Mouse (Mus musculus) G1E (cell line): ENCODE results near the gene Tbc1d25. TPM values are rescaled to one million over a fixed set of nuclear protein-coding genes. Genes with fewer than 3 reads are reported as not detected.
A peak's percentile ranks its signal among the peaks of the same experiment; 100 is the strongest.

Source experiments
- ATAC-seq: 2 replicates; pipeline ENCODE4 v1.8.0; 2016; ENCODE audit warnings: mild to moderate bottlenecking; ENCODE audit not compliant: insufficient number of reproducible peaks, poor library complexity, low FRiP score, severe bottlenecking; ENCODE audit errors: extremely low read depth
- DNase-seq: peaks from one replicate; pipeline ENCODE4 v3.0.0; 2012; ENCODE audit warnings: low spot score
- H3K27me3 ChIP-seq: 2 replicates; pipeline ENCODE4 v1.6.1; 2012; ENCODE audit warnings: mild to moderate bottlenecking, low read length, inconsistent platforms; ENCODE audit not compliant: insufficient read depth
- H3K36me3 ChIP-seq: replicated peaks from 2 replicates; pipeline ENCODE3; 2012; ENCODE audit warnings: mild to moderate bottlenecking, inconsistent platforms
- H3K4me1 ChIP-seq: 2 replicates; pipeline ENCODE4 v1.6.1; 2012; ENCODE audit warnings: low read depth, low read length, inconsistent platforms, mixed read lengths; ENCODE audit not compliant: insufficient read depth
- H3K4me3 ChIP-seq: 2 replicates; pipeline ENCODE4 v1.5.1; 2012; ENCODE audit warnings: low read depth, mild to moderate bottlenecking, inconsistent platforms, low read length, moderate library complexity, mixed read lengths
- H3K9me3 ChIP-seq: replicated peaks from 2 replicates; pipeline ENCODE4 v1.6.1; 2012; ENCODE audit warnings: inconsistent platforms
- CTCF ChIP-seq: IDR thresholded peaks from 2 replicates; pipeline ENCODE4 v1.5.1; 2012; ENCODE audit warnings: low read depth, low read length, inconsistent platforms, mixed read lengths
- GATA1 ChIP-seq: IDR thresholded peaks from 2 replicates; pipeline ENCODE4 v1.6.1; 2012; ENCODE audit warnings: borderline replicate concordance, low read length, inconsistent platforms, mixed read lengths
- GATA2 ChIP-seq: IDR thresholded peaks from 2 replicates; pipeline ENCODE4 v1.6.1; 2012; ENCODE audit warnings: low read depth, low read length, inconsistent platforms, borderline replicate concordance
- POLR2AphosphoS5 ChIP-seq: IDR thresholded peaks from 2 replicates; pipeline ENCODE4 v1.6.1; 2012; ENCODE audit warnings: low read depth, low read length, inconsistent platforms; ENCODE audit not compliant: insufficient replicate concordance
- TAL1 ChIP-seq: conservative IDR thresholded peaks from 2 replicates; pipeline ENCODE4 v1.6.1; 2012; ENCODE audit warnings: low read depth, low read length, inconsistent platforms, mixed read lengths
- polyA plus RNA-seq: library from polyadenylated mRNA; stranded (reverse); fragments of >175 nt; gene quantifications from 2 replicates; pipeline ENCODE4 v1.2.3, GENCODE M21; 2012
- total RNA-seq, 2 experiments: library from RNA; stranded (forward) in 1 of 2; stranded (reverse) in 1 of 2; fragments of 200-1000 nt in 1 of 2; fragments of >200 nt in 1 of 2; fragmentation: Nextera tagmentation in 1 of 2; gene quantifications; 2 replicates each; pipeline ENCODE4 v1.2.3; 2014 to 2017

Gene Tbc1d25
- total and polyA plus RNA-seq, 3 experiments, result 4.4 to 9.7 (median 6.5) TPM

DNA sequence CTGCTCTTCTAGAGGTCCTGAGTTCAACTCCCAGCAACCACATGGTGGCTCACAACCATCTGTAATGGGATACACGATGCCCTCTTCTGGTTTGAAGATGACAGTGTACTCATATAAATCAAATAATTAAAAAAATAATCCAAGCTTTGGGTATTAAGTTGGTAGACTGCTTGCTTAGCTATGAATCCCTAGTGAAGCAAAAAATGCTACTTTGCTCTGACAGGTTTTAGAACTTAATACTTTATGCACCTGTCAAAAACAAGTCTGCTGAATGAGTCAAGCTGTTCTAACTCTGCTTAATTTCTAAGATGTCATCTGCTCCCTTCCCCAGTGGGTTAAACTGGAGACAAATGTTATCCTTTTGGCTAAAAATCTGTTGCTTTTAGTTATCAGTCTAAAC lies 36.5 kb downstream of the Tbc1d25 start:
- peaks cover 21% of the 10 kb centered on the region for H3K4me1 ChIP-seq
- no peak; the same call in 1 of the 2 replicates for ATAC-seq
- H3K27me3 ChIP-seq, result no peaks in the 10 kb centered on the region
- H3K36me3 ChIP-seq, result peaks cover 62% of the 10 kb centered on the region
- H3K9me3 ChIP-seq, result no peaks in the 10 kb centered on the region
- no peak for TF ChIP-seq CTCF
- 0 out of 2 replicates have a peak, but pooled peaks have one; percentile 57 for TF ChIP-seq POLR2AphosphoS5
- no peak overlapping the region for H3K4me3 ChIP-seq
- DNase-seq, result no peak

DNA sequence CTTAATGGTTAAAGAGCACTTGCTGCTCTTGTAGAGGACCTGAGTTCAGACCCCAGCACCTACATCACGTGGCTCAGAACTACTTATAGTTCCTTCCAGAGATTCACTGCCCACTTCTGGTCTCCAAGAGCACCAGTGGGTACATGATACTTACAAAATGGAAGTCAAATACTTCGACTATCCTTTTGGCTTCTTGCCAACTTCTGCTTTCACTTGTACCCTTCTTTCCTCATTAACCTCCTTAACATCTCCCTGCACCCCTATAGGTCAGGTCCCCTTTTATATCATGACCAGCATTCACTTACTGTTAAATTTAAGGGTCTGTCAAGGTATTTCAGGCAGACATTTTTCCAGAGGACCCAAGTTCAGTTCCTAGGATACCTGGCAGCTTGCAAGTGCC lies 40.1 kb downstream of the Tbc1d25 start:
- no peaks in the 10 kb centered on the region for H3K27me3 ChIP-seq
- H3K9me3 ChIP-seq, result no peaks in the 10 kb centered on the region
- DNase-seq, result no peak
- no peak overlapping the region for H3K4me3 ChIP-seq
- TF ChIP-seq TAL1, result no peak
- no peak for TF ChIP-seq GATA1
- TF ChIP-seq CTCF, result no peak
- no peak for ATAC-seq
- H3K4me1 ChIP-seq, result peaks cover 18% of the 10 kb centered on the region
- peaks cover 40% of the 10 kb centered on the region for H3K36me3 ChIP-seq

DNA sequence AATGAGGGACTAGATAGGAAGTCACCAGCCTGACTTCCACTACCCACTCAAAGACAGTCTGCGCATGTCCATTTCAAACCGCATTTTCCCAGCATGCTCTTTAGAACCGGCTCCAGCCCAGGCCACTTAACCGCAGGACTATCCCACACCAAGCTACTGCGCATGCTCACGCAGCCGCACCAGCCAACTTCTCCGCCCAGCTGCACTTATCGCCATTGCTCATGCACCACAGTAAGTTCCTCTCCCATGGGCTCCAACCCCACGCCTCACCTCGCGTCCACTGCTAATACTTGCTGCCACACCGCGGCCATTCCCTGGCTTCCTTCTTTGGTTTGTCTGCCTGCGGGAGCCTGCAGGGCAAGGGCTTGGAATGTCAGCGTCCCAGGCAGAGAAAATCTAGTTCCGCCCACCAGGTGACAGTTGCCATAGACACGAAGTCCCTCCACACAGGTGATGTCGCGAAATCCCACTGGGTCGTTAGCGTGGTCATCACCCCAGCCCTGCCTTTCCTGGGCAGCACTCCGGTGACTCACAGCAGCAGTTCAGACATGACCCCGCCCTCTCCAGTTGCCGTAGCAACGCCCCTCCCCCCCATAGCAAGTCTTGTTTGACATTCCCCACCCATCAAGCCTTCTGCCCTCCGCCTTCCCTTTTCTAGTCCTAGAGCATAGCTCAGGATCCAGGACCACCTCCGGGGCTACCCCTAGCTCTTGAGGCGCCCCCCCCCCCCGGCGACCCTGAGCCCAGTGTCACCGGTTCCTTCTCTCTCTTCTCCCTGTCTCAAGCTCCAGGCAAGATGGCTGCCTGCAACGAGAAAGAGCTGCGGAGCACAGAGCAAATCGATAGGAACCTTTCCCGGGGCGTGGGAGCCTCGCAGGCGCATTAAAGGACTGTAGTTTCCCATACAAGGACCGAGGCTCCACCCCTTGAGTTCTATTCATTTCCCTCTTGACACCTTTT lies 43.7 kb downstream of the Tbc1d25 start, which contains the start of gene Wdr13:
Gene Wdr13, minus strand, starts transcription at position 876 of the 960 bp plus-strand sequence.
- Histone ChIP-seq H3K36me3 (peaks cover 50% of the 10 kb centered on the region), H3K9me3 (no peaks in the 10 kb centered on the region), H3K4me1 (peaks cover 19% of the 10 kb centered on the region), H3K27me3 (no peaks in the 10 kb centered on the region), H3K4me3 (peak within 1 kb of the TSS; percentile 75)
- peak; percentile 63 for DNase-seq
- ATAC-seq, result peak; percentile 72
- TF ChIP-seq GATA2, result no peak
- no peak for TF ChIP-seq TAL1
- TF ChIP-seq CTCF, result no peak
- TF ChIP-seq POLR2AphosphoS5, result no peak
- TF ChIP-seq GATA1, result no peak

DNA sequence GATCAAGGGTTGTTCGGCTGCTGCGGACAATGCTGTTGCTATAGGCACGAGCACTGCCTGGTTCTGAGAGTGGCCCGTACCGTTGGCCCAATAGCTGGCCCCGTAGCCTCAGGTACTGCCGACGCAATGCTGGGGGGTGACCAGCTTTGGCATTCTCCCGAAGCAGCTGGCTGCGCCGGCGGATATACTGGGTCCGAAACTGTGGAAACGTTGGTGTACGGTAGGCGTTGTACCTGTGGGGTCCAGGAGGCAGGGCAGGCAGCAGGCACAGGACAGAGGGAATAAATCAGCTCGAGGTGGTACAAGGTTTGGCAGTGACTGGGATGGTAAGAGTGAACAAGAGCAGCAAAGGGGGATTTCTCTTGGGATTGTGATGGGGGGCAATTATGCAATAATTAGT lies 44.6 kb downstream of the Tbc1d25 start:
- DNase-seq (no peak), ATAC-seq (no peak)
- TF ChIP-seq CTCF, result no peak
- H3K4me1 ChIP-seq, result peaks cover 19% of the 10 kb centered on the region
- H3K27me3 ChIP-seq, result no peaks in the 10 kb centered on the region
- H3K4me3 ChIP-seq, result peak overlapping the region; percentile 75
- no peaks in the 10 kb centered on the region for H3K9me3 ChIP-seq
- peaks cover 48% of the 10 kb centered on the region for H3K36me3 ChIP-seq

DNA sequence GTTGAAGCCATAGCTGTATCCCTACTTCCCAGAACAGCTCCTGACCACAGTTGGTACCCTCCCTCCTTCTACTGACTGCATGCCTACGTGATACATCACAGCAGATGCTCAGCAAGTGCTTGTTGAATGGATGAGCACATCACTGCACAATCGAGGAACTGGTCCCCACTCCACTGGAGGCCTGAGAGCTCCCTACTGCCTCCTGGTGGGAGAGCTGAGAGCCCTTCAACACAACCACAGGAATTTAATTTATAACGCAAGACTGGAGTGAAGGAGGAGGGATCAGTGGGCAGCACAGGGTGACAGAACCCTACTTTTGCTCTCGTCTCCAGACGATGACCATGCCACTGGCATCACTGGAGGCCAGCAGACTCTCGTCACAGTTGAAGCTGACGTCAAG lies 50.7 kb downstream of the Tbc1d25 start:
- TF ChIP-seq CTCF (peak; percentile 11; the same call in 1 of the 2 replicates), GATA1 (no peak)
- Histone ChIP-seq H3K9me3 (no peaks in the 10 kb centered on the region), H3K27me3 (no peaks in the 10 kb centered on the region), H3K4me1 (0 out of 2 replicates have a peak, but pooled peaks cover 2% of the 10 kb centered on the region), H3K36me3 (peaks cover 72% of the 10 kb centered on the region), H3K4me3 (no peak overlapping the region)
- DNase-seq (no peak), ATAC-seq (no peak)

DNA sequence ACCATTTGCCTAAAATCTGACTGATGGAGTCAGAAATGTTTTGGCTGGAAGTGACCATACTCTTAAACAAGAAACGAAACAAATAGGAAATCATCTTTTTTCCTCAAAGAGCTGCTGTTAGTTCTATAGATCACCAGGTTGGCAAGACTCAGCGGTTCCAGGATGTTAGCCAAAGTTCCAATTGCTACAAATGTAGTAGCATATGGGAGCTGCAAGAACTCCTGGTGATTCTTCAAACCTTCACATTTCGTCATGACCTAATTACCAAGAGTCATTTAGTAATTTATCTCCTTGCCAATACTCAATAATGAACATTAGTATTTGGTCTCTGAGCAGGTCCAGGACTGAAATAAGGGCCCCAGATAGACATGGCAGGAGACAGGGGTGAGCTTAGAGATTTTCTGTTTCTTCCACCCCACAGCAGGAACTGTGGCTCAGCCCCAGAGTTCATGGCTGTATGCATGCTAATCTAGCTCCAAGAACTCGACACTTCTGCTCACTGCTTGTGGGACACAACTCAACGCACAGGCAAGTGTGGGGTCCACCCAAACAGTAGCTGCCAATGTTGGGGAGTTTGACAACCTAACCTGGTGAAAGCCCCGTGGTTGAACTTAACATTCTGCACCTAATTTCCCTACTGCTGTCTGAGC lies 52.0 kb downstream of the Tbc1d25 start:
- H3K36me3 ChIP-seq, result peaks cover 64% of the 10 kb centered on the region
- no peak for ATAC-seq
- no peak for TF ChIP-seq CTCF
- TF ChIP-seq POLR2AphosphoS5, result no peak
- TF ChIP-seq TAL1, result no peak
- no peak for TF ChIP-seq GATA1
- TF ChIP-seq GATA2, result no peak

DNA sequence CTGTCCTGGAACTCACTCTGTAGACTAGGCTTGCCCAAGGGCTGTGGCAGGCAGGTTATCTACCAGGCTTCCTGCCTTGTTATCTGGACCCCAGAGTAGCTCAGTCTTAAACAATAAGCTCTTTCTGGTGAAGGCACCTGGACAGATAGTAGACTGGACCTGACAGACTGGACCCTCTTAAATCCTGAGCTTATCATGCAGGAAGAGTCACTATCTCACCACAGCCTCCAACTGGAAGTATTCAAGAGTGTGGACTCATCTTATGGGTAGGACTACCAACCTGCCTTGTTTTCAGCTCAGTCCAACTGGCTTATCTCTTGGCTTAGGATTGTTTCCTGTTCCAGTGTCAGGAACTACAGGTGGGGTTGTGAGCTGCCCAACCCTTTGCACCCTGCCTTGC lies 58.7 kb downstream of the Tbc1d25 start:
- H3K4me3 ChIP-seq, result no peak overlapping the region
- no peaks in the 10 kb centered on the region for H3K9me3 ChIP-seq
- no peak for DNase-seq
- no peak for ATAC-seq
- H3K4me1 ChIP-seq, result peaks cover 5% of the 10 kb centered on the region
- TF ChIP-seq CTCF, result no peak
- no peak for TF ChIP-seq POLR2AphosphoS5
- TF ChIP-seq GATA1, result no peak
- no peak for TF ChIP-seq TAL1
- TF ChIP-seq GATA2, result no peak
- H3K36me3 ChIP-seq, result peaks cover 9% of the 10 kb centered on the region
- H3K27me3 ChIP-seq, result no peaks in the 10 kb centered on the region

More for the DNA sequence above, 52.0 kb downstream of the Tbc1d25 start:
- Histone ChIP-seq H3K4me3 (no peak overlapping the region), H3K4me1 (0 out of 2 replicates have a peak, but pooled peaks cover 2% of the 10 kb centered on the region), H3K9me3 (no peaks in the 10 kb centered on the region), H3K27me3 (no peaks in the 10 kb centered on the region)
- DNase-seq, result no peak
